ENCODE assay signal across 20 mouse cellular contexts in genomic region chr16:18556461-18556860, GRCm38 (mm10). TPM values are rescaled to one million over a fixed set of nuclear protein-coding genes. Genes with fewer than 3 reads are reported as not detected.
DNase-seq lines count a peak whose midpoint lies in the region; ATAC-seq and TF ChIP-seq lines count a peak whose summit lies in the region.
"Had no signal": no experiment of that assay in that cellular context is flagged by ENCODE, and none has a peak within 500 bp of the region (broad histone marks: within the 10 kb centered on the region; RNA-seq: fewer than 3 reads in every experiment).

No protein-coding gene starts in this region.

- H3K27ac ChIP-seq in embryonic facial prominence, embryonic 10.5 days (replicated peaks), result peak overlapping the region; percentile 83; the same call in 1 of the 2 replicates
- H3K27ac ChIP-seq in midbrain, postnatal 0 days (ENCODE audit: low read depth, low read length), result no peak overlapping the region
- H3K27ac ChIP-seq in layer of hippocampus, adult 2 months, result no peak overlapping the region
- H3K27ac ChIP-seq: heart, adult 2 months; heart, embryonic 15.5 days; hindbrain, embryonic 14.5 days had no signal

- WGBS in embryonic facial prominence, embryonic 10.5 days, result 88% methylated on average over 3 of the region's 3 CpGs
- WGBS in midbrain, postnatal 0 days, result 90% methylated on average over 3 of the region's 3 CpGs

- H3K9ac ChIP-seq in midbrain, postnatal 0 days (replicated peaks; ENCODE audit: low read length, poor library complexity, severe bottlenecking), result no peak overlapping the region
- H3K9ac ChIP-seq: heart, embryonic 15.5 days; hindbrain, embryonic 14.5 days had no signal

- DNase-seq in T-cell, adult 2 months (ENCODE audit: low spot score), result peak; percentile 12
- no peak for DNase-seq in embryonic facial prominence, embryonic 10.5 days (ENCODE audit: low spot score)
- DNase-seq in thymus, postnatal 0 days (ENCODE audit: low spot score), result peak; percentile 76
- DNase-seq in thymus, postnatal 36 days, result peak; percentile 31 to 52
- DNase-seq in midbrain, postnatal 0 days (ENCODE audit: low spot score), result no peak
- no peak for DNase-seq in embryo, embryonic 9.5 days (ENCODE audit: extremely low spot score)
- no peak for DNase-seq in layer of hippocampus, adult 2 months (ENCODE audit: low spot score in 2 of 2)
- DNase-seq: adrenal gland, postnatal 10 days; cerebellum, adult 11-12 months; cerebellum, adult 9-10 months; cerebellum, postnatal 25 days; gastrocnemius, postnatal 10 days; heart, adult 2 months; heart, postnatal 14 days had no signal

- H3K36me3 ChIP-seq in embryonic facial prominence, embryonic 10.5 days (replicated peaks), result peaks cover 3% of the 10 kb centered on the region; the same call in 1 of the 2 replicates
- no peaks in the 10 kb centered on the region for H3K36me3 ChIP-seq in midbrain, postnatal 0 days (ENCODE audit: insufficient read depth, low read length)
- H3K36me3 ChIP-seq: forebrain, embryonic 10.5 days; heart, embryonic 15.5 days; hindbrain, embryonic 10.5 days had no signal

- no peak for ATAC-seq in midbrain, postnatal 0 days (ENCODE audit: low FRiP score)
- ATAC-seq: forebrain, embryonic 14.5 days had no signal

- H3K4me3 ChIP-seq in embryonic facial prominence, embryonic 10.5 days, result no peak overlapping the region
- H3K4me3 ChIP-seq in midbrain, postnatal 0 days (ENCODE audit: low read depth, low read length), result no peak overlapping the region
- no peak overlapping the region for H3K4me3 ChIP-seq in layer of hippocampus, adult 2 months
- H3K4me3 ChIP-seq: forebrain, embryonic 10.5 days; heart, adult 2 months; heart, embryonic 15.5 days; hindbrain, embryonic 10.5 days had no signal

- peaks cover 63% of the 10 kb centered on the region for H3K4me1 ChIP-seq in embryonic facial prominence, embryonic 10.5 days
- H3K4me1 ChIP-seq in midbrain, postnatal 0 days (ENCODE audit: insufficient read depth, low read length), result no peaks in the 10 kb centered on the region

- no peak overlapping the region for H3K4me2 ChIP-seq in midbrain, postnatal 0 days (ENCODE audit: low read depth, low read length, poor library complexity, severe bottlenecking)
- H3K4me2 ChIP-seq: heart, embryonic 11.5 days; heart, embryonic 15.5 days; hindbrain, embryonic 14.5 days had no signal

- H3K9me3 ChIP-seq in embryonic facial prominence, embryonic 10.5 days, result no peaks in the 10 kb centered on the region
- H3K9me3 ChIP-seq in midbrain, postnatal 0 days (ENCODE audit: low read length), result no peaks in the 10 kb centered on the region
- H3K9me3 ChIP-seq: forebrain, embryonic 10.5 days; heart, embryonic 15.5 days; hindbrain, embryonic 10.5 days had no signal

- H3K27me3 ChIP-seq in embryonic facial prominence, embryonic 10.5 days (replicated peaks; ENCODE audit: low read depth, poor library complexity, severe bottlenecking), result peaks cover 8% of the 10 kb centered on the region
- no peaks in the 10 kb centered on the region for H3K27me3 ChIP-seq in midbrain, postnatal 0 days (ENCODE audit: insufficient read depth, low read length)

- TF ChIP-seq CTCF in midbrain, postnatal 0 days (IDR thresholded peaks at IDR 0.05), result no peak
- TF ChIP-seq CTCF in layer of hippocampus, adult 2 months (conservative IDR thresholded peaks at IDR 0.05), result no peak

RNA-seq across cellular contexts. Expression of gene Tbx1, which starts 34.0 kb away (rescaled TPM):
- 8.1 and 9.5 TPM in 2 replicates for polyA plus RNA-seq in embryonic facial prominence, embryonic 10.5 days (2016; fragmentation: Nextera tagmentation; extraction: Ambion mirVana)
- 0.24 and 0.25 TPM in 2 replicates for polyA plus RNA-seq in thymus, postnatal 0 days (2015; fragmentation: Nextera tagmentation; extraction: Ambion mirVana)
- total RNA-seq in midbrain, postnatal 0 days (2014; rRNA removed), result 0.52 and 1.3 TPM in 2 replicates
- polyA plus RNA-seq in midbrain, postnatal 0 days (2015; fragmentation: Nextera tagmentation; extraction: Ambion mirVana), result 0.70 and 0.81 TPM in 2 replicates
- 1 to 10 TPM; 1.4 to 1.5 TPM for total RNA-seq in layer of hippocampus, adult 2 months (2021)

RNA-seq across cellular contexts. Expression of gene Rtl10, which starts 57.8 kb away (rescaled TPM):
- polyA plus RNA-seq in embryonic facial prominence, embryonic 10.5 days (2016; fragmentation: Nextera tagmentation; extraction: Ambion mirVana), result 3.8 and 4.1 TPM in 2 replicates
- 4.6 and 5.6 TPM in 2 replicates for polyA plus RNA-seq in thymus, postnatal 0 days (2015; fragmentation: Nextera tagmentation; extraction: Ambion mirVana)
- 7.1 and 7.9 TPM in 2 replicates for total RNA-seq in midbrain, postnatal 0 days (2014; rRNA removed)
- polyA plus RNA-seq in midbrain, postnatal 0 days (2015; fragmentation: Nextera tagmentation; extraction: Ambion mirVana), result 3.0 and 3.8 TPM in 2 replicates
- 10 to 100 TPM in 1 of 2 experiments, 1 to 10 TPM in 1; 7.0 to 11.4 TPM for total RNA-seq in layer of hippocampus, adult 2 months (2021)

RNA-seq across cellular contexts. Expression of gene Gnb1l, which starts 57.9 kb away (rescaled TPM):
- 17.9 and 19.1 TPM in 2 replicates for polyA plus RNA-seq in embryonic facial prominence, embryonic 10.5 days (2016; fragmentation: Nextera tagmentation; extraction: Ambion mirVana)
- 34.2 and 35.2 TPM in 2 replicates for polyA plus RNA-seq in thymus, postnatal 0 days (2015; fragmentation: Nextera tagmentation; extraction: Ambion mirVana)
- total RNA-seq in midbrain, postnatal 0 days (2014; rRNA removed), result 9.1 and 12.4 TPM in 2 replicates
- polyA plus RNA-seq in midbrain, postnatal 0 days (2015; fragmentation: Nextera tagmentation; extraction: Ambion mirVana), result 20.5 and 21.0 TPM in 2 replicates
- total RNA-seq in layer of hippocampus, adult 2 months (2021), result 1 to 10 TPM; 5.8 to 6.0 TPM

Comparison
In these comparisons a context has a peak if more than half of its experiments do, and no peak if none do; other contexts are left out.
1. DNase-seq: peak in T-cell, adult 2 months (single experiment), thymus, postnatal 0 days (single experiment) and thymus, postnatal 36 days (2 of 2); none in embryonic facial prominence, embryonic 10.5 days (single experiment), midbrain, postnatal 0 days (single experiment), embryo, embryonic 9.5 days (single experiment) and layer of hippocampus, adult 2 months (0 of 2).